Mouse (Mus musculus): ENCODE measurements around the gene St6galnac5. TPM values are rescaled to one million over a fixed set of nuclear protein-coding genes. Genes with fewer than 3 reads are reported as not detected.

St6galnac5 gene
- polyA plus RNA-seq, 1 experiment from 2014 or later: 20.6 TPM

DNA sequence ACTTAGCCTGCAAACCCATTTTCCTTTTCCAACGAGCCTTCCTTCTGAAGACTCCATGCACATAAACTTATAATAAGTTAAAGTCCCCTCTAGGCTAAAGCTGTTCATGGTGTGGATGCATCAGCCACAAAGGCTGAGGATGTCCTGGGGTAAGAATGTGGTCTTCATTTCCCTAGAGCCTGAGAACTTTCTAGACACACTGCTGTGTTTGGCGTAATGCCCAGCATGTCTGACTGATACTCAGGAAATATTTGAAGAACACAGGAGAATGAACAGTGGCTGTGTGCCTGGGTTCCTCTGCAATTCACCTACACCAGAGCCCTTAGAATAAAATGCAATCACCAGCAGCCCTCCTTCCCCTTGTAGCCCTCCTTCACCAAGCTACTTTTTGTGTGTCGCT lies 150.7 kb downstream of the St6galnac5 start:
- WGBS: 83% methylated on average over 3 of the region's 3 CpGs
- Histone ChIP-seq H3K9me3 (ENCODE audit: control insufficient read depth, low read length) (no peaks in the 10 kb centered on the region), H3K27ac (replicated peaks; ENCODE audit: low read depth, low read length) (no peak overlapping the region), H3K4me1 (ENCODE audit: control insufficient read depth, insufficient read depth, low read length) (no peaks in the 10 kb centered on the region), H3K9ac (replicated peaks; ENCODE audit: low read length) (no peak overlapping the region), H3K4me2 (ENCODE audit: low read length) (no peak overlapping the region), H3K27me3 (ENCODE audit: control insufficient read depth, insufficient read depth, low read length) (no peaks in the 10 kb centered on the region), H3K36me3 (ENCODE audit: control insufficient read depth, insufficient read depth, low read length) (no peaks in the 10 kb centered on the region), H3K4me3 (replicated peaks; ENCODE audit: low read depth, low read length) (no peak overlapping the region)
- peak; percentile 25 for DNase-seq
- ATAC-seq (ENCODE audit: low FRiP score, low TSS enrichment): no peak

- no peaks in the 10 kb centered on the region for H3K27me3 ChIP-seq (ENCODE audit: control insufficient read depth, insufficient read depth, low read length)
- ATAC-seq (ENCODE audit: low FRiP score, low TSS enrichment): no peak
Measured at GRCm38 (mm10) chr3:152821202-152821601, 160.8 kb downstream of the St6galnac5 start.

GRCm38 (mm10) chr3:152820406-152820805 lies 161.6 kb downstream of the St6galnac5 start:
- Histone ChIP-seq H3K27ac (replicated peaks; ENCODE audit: low read depth, low read length) (no peak overlapping the region), H3K4me3 (replicated peaks; ENCODE audit: low read depth, low read length) (no peak overlapping the region), H3K4me2 (ENCODE audit: low read length) (no peak overlapping the region), H3K9ac (replicated peaks; ENCODE audit: low read length) (no peak overlapping the region), H3K27me3 (ENCODE audit: control insufficient read depth, insufficient read depth, low read length) (no peaks in the 10 kb centered on the region), H3K9me3 (ENCODE audit: control insufficient read depth, low read length) (no peaks in the 10 kb centered on the region), H3K36me3 (ENCODE audit: control insufficient read depth, insufficient read depth, low read length) (no peaks in the 10 kb centered on the region), H3K4me1 (ENCODE audit: control insufficient read depth, insufficient read depth, low read length) (no peaks in the 10 kb centered on the region)
- WGBS: 79% methylated on average over 3 of the region's 3 CpGs
- no peak for ATAC-seq (ENCODE audit: low FRiP score, low TSS enrichment)
- DNase-seq: no peak

More at GRCm38 (mm10) chr3:152821202-152821601, 160.8 kb downstream of the St6galnac5 start:
- no peak overlapping the region for H3K27ac ChIP-seq (replicated peaks; ENCODE audit: low read depth, low read length)
- no peak overlapping the region for H3K4me3 ChIP-seq (replicated peaks; ENCODE audit: low read depth, low read length)
- H3K4me1 ChIP-seq (ENCODE audit: control insufficient read depth, insufficient read depth, low read length): no peaks in the 10 kb centered on the region
- no peaks in the 10 kb centered on the region for H3K9me3 ChIP-seq (ENCODE audit: control insufficient read depth, low read length)
- H3K36me3 ChIP-seq (ENCODE audit: control insufficient read depth, insufficient read depth, low read length): no peaks in the 10 kb centered on the region
- H3K4me2 ChIP-seq (ENCODE audit: low read length): no peak overlapping the region
- H3K9ac ChIP-seq (replicated peaks; ENCODE audit: low read length): no peak overlapping the region
- WGBS: 73% methylated on average over 14 of the region's 14 CpGs
- DNase-seq: no peak

GRCm38 (mm10) chr3:152815110-152815509 lies 166.9 kb downstream of the St6galnac5 start:
- no peaks in the 10 kb centered on the region for H3K9me3 ChIP-seq (ENCODE audit: control insufficient read depth, low read length)
- DNase-seq (no peak), ATAC-seq (ENCODE audit: low FRiP score, low TSS enrichment) (no peak)
- H3K9ac ChIP-seq (replicated peaks; ENCODE audit: low read length): no peak overlapping the region
- H3K4me1 ChIP-seq (ENCODE audit: control insufficient read depth, insufficient read depth, low read length): no peaks in the 10 kb centered on the region
- H3K36me3 ChIP-seq (ENCODE audit: control insufficient read depth, insufficient read depth, low read length): no peaks in the 10 kb centered on the region
- no peak overlapping the region for H3K27ac ChIP-seq (replicated peaks; ENCODE audit: low read depth, low read length)
- H3K4me3 ChIP-seq (replicated peaks; ENCODE audit: low read depth, low read length): no peak overlapping the region
- no peaks in the 10 kb centered on the region for H3K27me3 ChIP-seq (ENCODE audit: control insufficient read depth, insufficient read depth, low read length)
- WGBS: 92% methylated on average over 5 of the region's 5 CpGs
- H3K4me2 ChIP-seq (ENCODE audit: low read length): no peak overlapping the region

DNA sequence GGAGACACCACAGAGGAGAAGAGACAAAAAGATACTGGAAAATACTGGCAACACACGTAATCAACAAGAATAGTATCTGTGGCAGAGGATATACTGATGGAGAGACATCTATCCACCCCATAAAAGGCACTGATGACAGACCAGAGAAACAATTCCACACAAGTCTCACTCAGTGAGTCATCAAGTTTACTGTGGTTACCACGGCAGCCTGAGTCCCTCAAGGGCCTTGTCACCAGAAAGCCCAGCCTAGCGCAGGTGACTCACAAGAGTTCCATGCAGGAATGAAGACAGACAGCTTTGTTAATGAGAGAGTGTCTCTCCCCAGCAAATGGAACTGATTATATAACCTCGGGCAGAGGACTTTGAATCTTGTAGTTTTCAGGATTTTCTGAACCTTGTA lies 168.1 kb downstream of the St6galnac5 start:
- Histone ChIP-seq H3K4me2 (ENCODE audit: low read length) (no peak overlapping the region), H3K27ac (replicated peaks; ENCODE audit: low read depth, low read length) (no peak overlapping the region), H3K9ac (replicated peaks; ENCODE audit: low read length) (no peak overlapping the region), H3K27me3 (ENCODE audit: control insufficient read depth, insufficient read depth, low read length) (no peaks in the 10 kb centered on the region), H3K36me3 (ENCODE audit: control insufficient read depth, insufficient read depth, low read length) (no peaks in the 10 kb centered on the region), H3K4me3 (replicated peaks; ENCODE audit: low read depth, low read length) (no peak overlapping the region), H3K9me3 (ENCODE audit: control insufficient read depth, low read length) (no peaks in the 10 kb centered on the region), H3K4me1 (ENCODE audit: control insufficient read depth, insufficient read depth, low read length) (no peaks in the 10 kb centered on the region)
- DNase-seq: no peak
- no peak for ATAC-seq (ENCODE audit: low FRiP score, low TSS enrichment)
- WGBS: 78% methylated on average over 4 of the region's 4 CpGs

DNA sequence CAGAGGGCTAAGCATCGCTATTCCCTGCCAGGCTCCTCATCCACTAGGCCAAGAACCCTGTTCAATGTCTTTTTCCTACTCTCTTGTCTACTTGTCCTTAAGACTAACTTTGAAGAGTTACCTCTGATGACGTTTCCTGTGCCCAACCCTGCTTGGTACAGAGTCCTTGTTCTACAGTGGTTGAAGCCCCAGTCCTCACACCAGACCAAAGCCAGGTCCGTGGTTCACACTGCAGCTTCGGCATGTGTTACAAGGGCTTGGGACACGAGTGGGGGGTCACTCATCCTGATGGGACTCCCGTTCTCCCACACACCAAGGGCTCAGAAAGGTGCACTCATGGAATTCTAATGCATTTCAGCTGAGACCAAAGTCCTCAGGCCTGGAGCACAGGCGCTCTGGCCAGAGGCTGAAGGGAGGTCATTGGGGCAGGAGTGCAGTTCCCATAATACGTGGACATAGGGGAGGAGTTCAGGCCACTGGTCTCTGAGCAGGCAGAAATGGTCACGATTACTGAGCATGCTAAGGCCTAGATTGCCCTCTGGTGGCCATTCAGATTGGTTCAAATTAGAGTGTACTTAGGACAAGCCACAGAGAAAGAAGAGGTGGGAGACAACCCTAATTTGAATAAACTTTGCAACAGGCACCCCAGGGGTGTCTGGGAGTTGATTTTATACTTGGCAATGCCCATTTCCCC lies 182.2 kb downstream of the St6galnac5 start:
- Histone ChIP-seq H3K4me1 (ENCODE audit: control insufficient read depth, insufficient read depth, low read length) (no peaks in the 10 kb centered on the region), H3K9me3 (ENCODE audit: control insufficient read depth, low read length) (no peaks in the 10 kb centered on the region), H3K27ac (replicated peaks; ENCODE audit: low read depth, low read length) (no peak overlapping the region), H3K27me3 (ENCODE audit: control insufficient read depth, insufficient read depth, low read length) (no peaks in the 10 kb centered on the region), H3K4me2 (ENCODE audit: low read length) (no peak overlapping the region), H3K9ac (replicated peaks; ENCODE audit: low read length) (no peak overlapping the region), H3K4me3 (replicated peaks; ENCODE audit: low read depth, low read length) (no peak overlapping the region), H3K36me3 (ENCODE audit: control insufficient read depth, insufficient read depth, low read length) (no peaks in the 10 kb centered on the region)
- ATAC-seq (ENCODE audit: low FRiP score, low TSS enrichment) (no peak), DNase-seq (peak; percentile 40)
- WGBS: 82% methylated on average over 9 of the region's 9 CpGs

DNA sequence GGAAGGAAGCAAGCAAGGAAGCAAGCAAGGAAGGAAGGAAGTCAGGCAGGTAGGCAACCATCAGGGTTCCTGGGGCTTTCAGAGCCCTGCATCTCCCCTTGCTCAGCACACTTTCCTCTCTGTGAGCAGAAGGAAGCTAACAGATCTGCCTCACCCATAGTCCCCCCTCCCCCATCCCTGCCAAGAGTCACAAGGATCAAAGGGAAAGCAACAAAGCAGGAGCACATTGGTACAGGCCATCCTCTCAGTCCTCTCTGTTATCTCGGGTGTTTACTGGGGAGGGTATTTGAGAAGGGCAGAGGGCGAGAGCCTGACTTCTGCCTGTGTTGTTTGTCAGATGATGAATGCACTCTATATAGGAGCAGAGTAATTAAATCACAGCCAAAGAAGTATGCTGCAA lies 184.7 kb downstream of the St6galnac5 start:
- Histone ChIP-seq H3K4me2 (ENCODE audit: low read length) (no peak overlapping the region), H3K4me1 (ENCODE audit: control insufficient read depth, insufficient read depth, low read length) (no peaks in the 10 kb centered on the region), H3K9ac (replicated peaks; ENCODE audit: low read length) (no peak overlapping the region), H3K27ac (replicated peaks; ENCODE audit: low read depth, low read length) (no peak overlapping the region), H3K4me3 (replicated peaks; ENCODE audit: low read depth, low read length) (no peak overlapping the region), H3K27me3 (ENCODE audit: control insufficient read depth, insufficient read depth, low read length) (no peaks in the 10 kb centered on the region), H3K9me3 (ENCODE audit: control insufficient read depth, low read length) (no peaks in the 10 kb centered on the region; the same call in 1 of the 2 replicates), H3K36me3 (ENCODE audit: control insufficient read depth, insufficient read depth, low read length) (no peaks in the 10 kb centered on the region)
- WGBS: 21% methylated on average over 2 of the region's 2 CpGs
- no peak for ATAC-seq (ENCODE audit: low FRiP score, low TSS enrichment)
- peak; percentile 41 for DNase-seq

GRCm38 (mm10) chr3:152796216-152796615 lies 185.8 kb downstream of the St6galnac5 start:
- ATAC-seq (ENCODE audit: low FRiP score, low TSS enrichment): no peak
- Histone ChIP-seq H3K9ac (replicated peaks; ENCODE audit: low read length) (no peak overlapping the region), H3K9me3 (ENCODE audit: control insufficient read depth, low read length) (no peaks in the 10 kb centered on the region; the same call in 1 of the 2 replicates), H3K27ac (replicated peaks; ENCODE audit: low read depth, low read length) (no peak overlapping the region), H3K27me3 (ENCODE audit: control insufficient read depth, insufficient read depth, low read length) (no peaks in the 10 kb centered on the region), H3K4me3 (replicated peaks; ENCODE audit: low read depth, low read length) (no peak overlapping the region), H3K36me3 (ENCODE audit: control insufficient read depth, insufficient read depth, low read length) (no peaks in the 10 kb centered on the region), H3K4me2 (ENCODE audit: low read length) (no peak overlapping the region), H3K4me1 (ENCODE audit: control insufficient read depth, insufficient read depth, low read length) (no peaks in the 10 kb centered on the region)
- no peak for DNase-seq
- WGBS: 80% methylated on average over 4 of the region's 4 CpGs

GRCm38 (mm10) chr3:152793006-152793405 lies 189.0 kb downstream of the St6galnac5 start:
- WGBS: 91% methylated on average over 4 of the region's 4 CpGs
- Histone ChIP-seq H3K4me3 (replicated peaks; ENCODE audit: low read depth, low read length) (no peak overlapping the region), H3K9me3 (ENCODE audit: control insufficient read depth, low read length) (no peaks in the 10 kb centered on the region; the same call in 1 of the 2 replicates), H3K4me2 (ENCODE audit: low read length) (no peak overlapping the region), H3K36me3 (ENCODE audit: control insufficient read depth, insufficient read depth, low read length) (0 out of 2 replicates have a peak, but pooled peaks cover under 1% of the 10 kb centered on the region), H3K9ac (replicated peaks; ENCODE audit: low read length) (no peak overlapping the region), H3K27me3 (ENCODE audit: control insufficient read depth, insufficient read depth, low read length) (no peaks in the 10 kb centered on the region), H3K4me1 (ENCODE audit: control insufficient read depth, insufficient read depth, low read length) (no peaks in the 10 kb centered on the region), H3K27ac (replicated peaks; ENCODE audit: low read depth, low read length) (no peak overlapping the region)
- no peak for ATAC-seq (ENCODE audit: low FRiP score, low TSS enrichment)
- DNase-seq: no peak
